Mouse (Mus musculus) stomach, postnatal 0 days (tissue): Measurements from ENCODE around the gene Khdrbs1.

Source experiments
- CTCF ChIP-seq: IDR thresholded peaks from 2 replicates; pipeline ENCODE4 v1.5.1; 2016; ENCODE audit warnings: antibody characterized with exemption, low read depth, mild to moderate bottlenecking, moderate library complexity
- EP300 ChIP-seq: optimal IDR thresholded peaks from 2 replicates; pipeline ENCODE3; 2016; ENCODE audit warnings: antibody characterized with exemption

DNA sequence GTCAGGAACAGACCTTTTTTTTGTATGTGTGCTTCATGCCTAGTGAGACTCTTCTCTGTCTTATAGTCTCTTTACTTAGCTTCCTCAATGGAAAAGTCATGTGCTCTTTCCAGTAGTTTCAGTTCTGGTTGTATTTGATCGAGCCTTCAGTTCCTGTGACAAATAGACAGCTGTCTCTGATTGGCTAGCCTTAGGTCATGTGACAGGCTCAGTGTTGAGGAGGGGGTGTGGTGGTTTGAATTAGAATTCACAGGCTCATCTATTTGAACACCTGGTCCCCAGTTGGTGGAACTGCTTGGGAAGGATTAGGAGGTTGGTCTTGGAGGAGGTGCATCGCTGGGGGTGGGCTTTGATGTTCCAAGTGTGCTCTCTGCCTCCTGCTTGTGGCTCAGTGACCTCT is 47.5 kb upstream of the Khdrbs1 start:
- TF ChIP-seq CTCF (no peak), EP300 (no peak)
